Mouse (Mus musculus): ENCODE measurements around the gene Tcn2.

- TF ChIP-seq CTCF (IDR thresholded peaks at IDR 0.05; ENCODE audit: extremely low read depth, insufficient read depth, low read length) (no peak), POLR2A (IDR thresholded peaks at IDR 0.05; ENCODE audit: extremely low read depth, insufficient read depth, low read length) (no peak)
Observed at GRCm38 (mm10) chr11:3904673-3905072, 27.3 kb downstream of the Tcn2 start.
